Mouse (Mus musculus): ENCODE results near the gene Gna14. TPM values are rescaled to one million over a fixed set of nuclear protein-coding genes. Genes with fewer than 3 reads are reported as not detected.

Gene Gna14
- polyA plus RNA-seq, 1 experiment, result 0.05 TPM

DNA sequence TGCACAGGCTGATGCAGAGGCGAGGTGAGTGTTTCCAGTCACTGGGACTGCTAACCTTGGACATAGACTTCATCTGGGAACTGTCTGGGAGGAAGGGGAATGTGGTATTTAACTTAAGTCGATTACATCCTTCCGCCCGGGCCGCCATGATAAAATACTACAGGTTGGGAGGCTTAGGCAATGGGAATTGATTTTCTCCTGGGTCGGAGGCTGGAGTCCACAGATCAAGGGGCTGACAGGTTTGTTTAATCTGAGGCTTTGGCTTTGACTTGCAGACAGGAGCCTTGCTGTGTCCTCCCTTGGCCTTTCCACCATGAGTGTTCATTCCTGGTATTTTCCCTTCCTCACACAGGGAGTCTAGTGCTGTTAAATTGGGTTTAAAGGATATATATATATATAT lies 5.8 kb downstream of the Gna14 start:
- no peaks in the 10 kb centered on the region for H3K27me3 ChIP-seq (ENCODE audit: control insufficient read depth, insufficient read depth, insufficient read length)
- no peaks in the 10 kb centered on the region for H3K79me3 ChIP-seq (ENCODE audit: low read depth)
- H3ac ChIP-seq (ENCODE audit: control insufficient read depth, insufficient read length, low read depth), result no peak overlapping the region
- TF ChIP-seq MAX (IDR thresholded peaks at IDR 0.05) (no peak), FOSL1 (IDR thresholded peaks at IDR 0.05; ENCODE audit: insufficient read depth, low read length, poor library complexity, severe bottlenecking) (no peak), MYOG (IDR thresholded peaks at IDR 0.05; ENCODE audit: control insufficient read depth, extremely low read depth, insufficient read length) (no peak), USF1 (IDR thresholded peaks at IDR 0.05; ENCODE audit: low read depth) (no peak), CTCF (IDR thresholded peaks at IDR 0.05; ENCODE audit: control insufficient read depth, insufficient read depth, insufficient read length) (no peak), CEBPB (IDR thresholded peaks at IDR 0.05; ENCODE audit: low read depth) (no peak), MYOD1 (IDR thresholded peaks at IDR 0.05; ENCODE audit: control insufficient read depth, insufficient read length, low read depth) (no peak)
- H3K79me2 ChIP-seq (ENCODE audit: control insufficient read depth, insufficient read depth), result no peaks in the 10 kb centered on the region
- no peaks in the 10 kb centered on the region for H3K36me3 ChIP-seq (ENCODE audit: control insufficient read depth, insufficient read depth)
- no peak overlapping the region for H3K4me3 ChIP-seq (ENCODE audit: insufficient read depth, poor library complexity, severe bottlenecking)

GRCm38 (mm10) chr19:16443335-16443734 lies 7.8 kb downstream of the Gna14 start:
- H3K4me3 ChIP-seq (ENCODE audit: insufficient read depth, poor library complexity, severe bottlenecking), result no peak overlapping the region
- H3K36me3 ChIP-seq (ENCODE audit: control insufficient read depth, insufficient read depth), result no peaks in the 10 kb centered on the region
- H3K79me2 ChIP-seq (ENCODE audit: control insufficient read depth, insufficient read depth), result no peaks in the 10 kb centered on the region
- no peaks in the 10 kb centered on the region for H3K79me3 ChIP-seq (ENCODE audit: low read depth)
- TF ChIP-seq USF1 (IDR thresholded peaks at IDR 0.05; ENCODE audit: low read depth) (no peak), MYOG (IDR thresholded peaks at IDR 0.05; ENCODE audit: control insufficient read depth, extremely low read depth, insufficient read length) (no peak), CEBPB (IDR thresholded peaks at IDR 0.05; ENCODE audit: low read depth) (no peak), MYOD1 (IDR thresholded peaks at IDR 0.05; ENCODE audit: control insufficient read depth, insufficient read length, low read depth) (no peak), MAX (IDR thresholded peaks at IDR 0.05) (no peak), FOSL1 (IDR thresholded peaks at IDR 0.05; ENCODE audit: insufficient read depth, low read length, poor library complexity, severe bottlenecking) (no peak), CTCF (IDR thresholded peaks at IDR 0.05; ENCODE audit: control insufficient read depth, insufficient read depth, insufficient read length) (no peak)
- no peak overlapping the region for H3ac ChIP-seq (ENCODE audit: control insufficient read depth, insufficient read length, low read depth)
- H3K27me3 ChIP-seq (ENCODE audit: control insufficient read depth, insufficient read depth, insufficient read length), result no peaks in the 10 kb centered on the region

DNA sequence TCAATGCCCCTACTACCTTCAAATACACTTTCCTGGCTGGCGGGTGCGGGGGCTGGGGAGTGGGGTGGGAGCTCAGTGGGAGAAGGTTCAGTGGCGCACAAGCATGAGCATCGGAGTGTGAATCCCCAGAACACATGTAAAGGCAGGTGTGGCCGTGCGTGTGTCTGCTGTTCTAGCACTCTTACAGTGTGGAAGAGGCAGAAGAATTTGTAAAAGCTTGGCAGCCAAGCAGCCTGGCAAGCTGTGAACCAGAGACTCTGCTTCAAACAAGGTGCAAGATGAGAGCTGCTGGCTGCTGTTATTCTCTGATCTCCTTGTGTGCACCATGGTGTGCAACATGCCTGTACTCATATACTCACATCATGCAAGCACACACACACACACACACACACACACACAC lies 11.1 kb downstream of the Gna14 start:
- Histone ChIP-seq H3K79me2 (ENCODE audit: control insufficient read depth, insufficient read depth) (no peaks in the 10 kb centered on the region), H3ac (ENCODE audit: control insufficient read depth, insufficient read length, low read depth) (no peak overlapping the region), H3K79me3 (ENCODE audit: low read depth) (no peaks in the 10 kb centered on the region), H3K36me3 (ENCODE audit: control insufficient read depth, insufficient read depth) (no peaks in the 10 kb centered on the region), H3K27me3 (ENCODE audit: control insufficient read depth, insufficient read depth, insufficient read length) (no peaks in the 10 kb centered on the region), H3K4me3 (ENCODE audit: insufficient read depth, poor library complexity, severe bottlenecking) (no peak overlapping the region)
- TF ChIP-seq MAX (IDR thresholded peaks at IDR 0.05) (no peak), USF1 (IDR thresholded peaks at IDR 0.05; ENCODE audit: low read depth) (no peak), MYOD1 (IDR thresholded peaks at IDR 0.05; ENCODE audit: control insufficient read depth, insufficient read length, low read depth) (no peak), CEBPB (IDR thresholded peaks at IDR 0.05; ENCODE audit: low read depth) (no peak), CTCF (IDR thresholded peaks at IDR 0.05; ENCODE audit: control insufficient read depth, insufficient read depth, insufficient read length) (no peak), MYOG (IDR thresholded peaks at IDR 0.05; ENCODE audit: control insufficient read depth, extremely low read depth, insufficient read length) (no peak), FOSL1 (IDR thresholded peaks at IDR 0.05; ENCODE audit: insufficient read depth, low read length, poor library complexity, severe bottlenecking) (no peak)

- H3K4me3 ChIP-seq (ENCODE audit: insufficient read depth, poor library complexity, severe bottlenecking), result no peak overlapping the region
Observed at GRCm38 (mm10) chr19:16447832-16448621, 12.5 kb downstream of the Gna14 start.

DNA sequence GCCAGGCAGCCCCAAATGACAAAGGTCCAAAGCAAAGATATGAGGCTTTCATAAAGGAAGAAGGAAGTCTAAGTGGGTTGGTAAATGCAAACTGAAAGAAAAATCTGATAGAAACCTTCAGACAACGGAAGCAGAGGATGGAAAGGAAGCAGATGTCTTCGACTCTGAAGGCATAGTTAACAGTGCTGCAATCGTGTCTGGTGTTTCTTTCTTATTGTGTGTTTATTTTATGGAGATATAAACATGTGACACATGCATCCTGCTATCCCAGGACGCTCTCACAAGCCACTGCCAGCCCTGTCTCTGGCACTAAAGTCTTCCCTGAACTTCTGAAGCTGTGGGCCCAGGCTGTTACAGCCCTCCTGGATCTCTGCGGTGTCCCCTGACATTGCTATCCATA lies 13.2 kb downstream of the Gna14 start:
- Histone ChIP-seq H3K79me2 (ENCODE audit: control insufficient read depth, insufficient read depth) (no peaks in the 10 kb centered on the region), H3K27me3 (ENCODE audit: control insufficient read depth, insufficient read depth, insufficient read length) (no peaks in the 10 kb centered on the region), H3K79me3 (ENCODE audit: low read depth) (no peaks in the 10 kb centered on the region), H3K36me3 (ENCODE audit: control insufficient read depth, insufficient read depth) (no peaks in the 10 kb centered on the region), H3K4me3 (ENCODE audit: insufficient read depth, poor library complexity, severe bottlenecking) (no peak overlapping the region), H3ac (ENCODE audit: control insufficient read depth, insufficient read length, low read depth) (no peak overlapping the region)
- no peak for TF ChIP-seq CTCF (IDR thresholded peaks at IDR 0.05; ENCODE audit: control insufficient read depth, insufficient read depth, insufficient read length)
- no peak for TF ChIP-seq MYOD1 (IDR thresholded peaks at IDR 0.05; ENCODE audit: control insufficient read depth, insufficient read length, low read depth)
- no peak for TF ChIP-seq MAX (IDR thresholded peaks at IDR 0.05)
- TF ChIP-seq FOSL1 (IDR thresholded peaks at IDR 0.05; ENCODE audit: insufficient read depth, low read length, poor library complexity, severe bottlenecking), result no peak
- no peak for TF ChIP-seq USF1 (IDR thresholded peaks at IDR 0.05; ENCODE audit: low read depth)

More at GRCm38 (mm10) chr19:16447832-16448621, 12.5 kb downstream of the Gna14 start:
- Histone ChIP-seq H3ac (ENCODE audit: control insufficient read depth, insufficient read length, low read depth) (no peak overlapping the region), H3K36me3 (ENCODE audit: control insufficient read depth, insufficient read depth) (no peaks in the 10 kb centered on the region), H3K27me3 (ENCODE audit: control insufficient read depth, insufficient read depth, insufficient read length) (no peaks in the 10 kb centered on the region), H3K79me2 (ENCODE audit: control insufficient read depth, insufficient read depth) (no peaks in the 10 kb centered on the region), H3K79me3 (ENCODE audit: low read depth) (no peaks in the 10 kb centered on the region)
- TF ChIP-seq MYOD1 (IDR thresholded peaks at IDR 0.05; ENCODE audit: control insufficient read depth, insufficient read length, low read depth) (no peak), MAX (IDR thresholded peaks at IDR 0.05) (no peak), CTCF (IDR thresholded peaks at IDR 0.05; ENCODE audit: control insufficient read depth, insufficient read depth, insufficient read length) (no peak), CEBPB (IDR thresholded peaks at IDR 0.05; ENCODE audit: low read depth) (no peak), FOSL1 (IDR thresholded peaks at IDR 0.05; ENCODE audit: insufficient read depth, low read length, poor library complexity, severe bottlenecking) (no peak), MYOG (IDR thresholded peaks at IDR 0.05; ENCODE audit: control insufficient read depth, extremely low read depth, insufficient read length) (no peak), USF1 (IDR thresholded peaks at IDR 0.05; ENCODE audit: low read depth) (no peak)

All from C2C12 (cell line).